Mouse (Mus musculus) CH12.LX (cell line): ENCODE results near the gene Ptpn14. TPM values are rescaled to one million over a fixed set of nuclear protein-coding genes. Genes with fewer than 3 reads are reported as not detected.

Source experiments
- DNase-seq: peaks from one replicate; pipeline ENCODE4 v3.0.0-alpha.2; 2013; ENCODE audit errors: extremely low read depth
- H3K27ac ChIP-seq: 2 replicates; pipeline ENCODE4 v1.5.1; 2012; ENCODE audit warnings: low read depth, mild to moderate bottlenecking, control low read depth, moderate library complexity; ENCODE audit not compliant: insufficient read depth
- H3K27me3 ChIP-seq: replicated peaks from 2 replicates; pipeline ENCODE3; 2012; ENCODE audit warnings: inconsistent platforms
- H3K36me3 ChIP-seq, 2 experiments: replicated peaks in 1 of 2; 2 replicates each; pipeline versions ENCODE3 to v1.6.1; 2012; ENCODE audit warnings: inconsistent platforms in 1 of 2, low read length in 1 of 2, mild to moderate bottlenecking in 1 of 2, mixed read lengths in 1 of 2, moderate library complexity in 1 of 2; ENCODE audit not compliant: control insufficient read depth in 1 of 2, insufficient read depth in 1 of 2
- H3K4me1 ChIP-seq, 2 experiments: 2 replicates each; pipeline ENCODE4 v1.6.1; 2012; ENCODE audit warnings: inconsistent platforms in 1 of 2, moderate library complexity in 1 of 2; ENCODE audit not compliant: insufficient read depth in 2 of 2, control insufficient read depth in 1 of 2
- H3K4me2 ChIP-seq: 2 replicates; pipeline ENCODE4 v1.6.1; 2012; ENCODE audit warnings: low read depth, mild to moderate bottlenecking, control low read depth; ENCODE audit not compliant: poor library complexity, insufficient read depth, severe bottlenecking
- H3K4me3 ChIP-seq, 3 experiments: fragments of 150-350 bp in 1 of 3; sonication (generic) in 1 of 3; replicated peaks in 1 of 3; 2 replicates each; pipeline versions ENCODE3 to v1.5.1; 2011 to 2012; ENCODE audit warnings: low read depth in 2 of 3, low read length in 2 of 3, mild to moderate bottlenecking in 2 of 3, moderate library complexity in 2 of 3, control low read depth in 1 of 3, improper control_type of control experiment in 1 of 3, inconsistent platforms in 1 of 3, mixed read lengths in 1 of 3; ENCODE audit not compliant: poor library complexity in 1 of 3
- H3K79me2 ChIP-seq: replicated peaks from 2 replicates; pipeline ENCODE4 v1.6.1; 2012; ENCODE audit warnings: mild to moderate bottlenecking, moderate library complexity; ENCODE audit not compliant: control insufficient read depth, poor library complexity, insufficient read depth, severe bottlenecking; ENCODE audit errors: extremely low read depth
- H3K9ac ChIP-seq: 2 replicates; pipeline ENCODE4 v1.6.1; 2012; ENCODE audit warnings: low read depth, mild to moderate bottlenecking, control low read depth, moderate library complexity; ENCODE audit not compliant: insufficient read depth
- H3K9me3 ChIP-seq: replicated peaks from 2 replicates; pipeline ENCODE3; 2012; ENCODE audit warnings: low read length, inconsistent platforms, mixed read lengths
- BHLHE40 ChIP-seq: IDR thresholded peaks from 2 replicates; pipeline ENCODE4 v1.6.1; 2011; ENCODE audit warnings: mild to moderate bottlenecking, low read depth, low read length, improper control_type of control experiment
- CHD1 ChIP-seq: IDR thresholded peaks from 2 replicates; pipeline ENCODE4 v1.6.1; 2012; ENCODE audit warnings: low read depth, low read length, improper control_type of control experiment, inconsistent platforms
- CHD2 ChIP-seq: IDR thresholded peaks from 2 replicates; pipeline ENCODE4 v1.6.1; 2011; ENCODE audit warnings: low read length, improper control_type of control experiment
- GABPA ChIP-seq: IDR thresholded peaks from 2 replicates; pipeline ENCODE4 v1.6.1; 2012; ENCODE audit warnings: low read depth, low read length, improper control_type of control experiment, inconsistent platforms; ENCODE audit not compliant: insufficient replicate concordance
- HCFC1 ChIP-seq: IDR thresholded peaks from 2 replicates; pipeline ENCODE4 v1.6.1; 2012; ENCODE audit warnings: low read depth, mild to moderate bottlenecking, inconsistent platforms, low read length, improper control_type of control experiment
- MAFK ChIP-seq: IDR thresholded peaks from 2 replicates; pipeline ENCODE4 v1.6.1; 2011; ENCODE audit warnings: low read length, improper control_type of control experiment; ENCODE audit not compliant: insufficient replicate concordance
- MXI1 ChIP-seq: IDR thresholded peaks from 2 replicates; pipeline ENCODE4 v1.6.1; 2011; ENCODE audit warnings: mild to moderate bottlenecking, low read depth, low read length, improper control_type of control experiment
- MYC ChIP-seq: IDR thresholded peaks from 2 replicates; pipeline ENCODE4 v1.6.1; 2011; ENCODE audit warnings: low read depth, mild to moderate bottlenecking, improper control_type of control experiment, low read length
- NELFE ChIP-seq: IDR thresholded peaks from 2 replicates; pipeline ENCODE4 v1.6.1; 2011; ENCODE audit warnings: low read depth, low read length, improper control_type of control experiment
- PAX5 ChIP-seq: IDR thresholded peaks from 2 replicates; pipeline ENCODE4 v1.6.1; 2012; ENCODE audit warnings: low read length, inconsistent platforms, mixed read lengths
- POLR2A ChIP-seq: IDR thresholded peaks from 2 replicates; pipeline ENCODE4 v1.6.1; 2011; ENCODE audit warnings: low read depth, mild to moderate bottlenecking, improper control_type of control experiment, low read length
- RAD21 ChIP-seq: IDR thresholded peaks from 2 replicates; pipeline ENCODE4 v1.6.1; 2011; ENCODE audit warnings: low read depth, mild to moderate bottlenecking, low read length, improper control_type of control experiment, moderate library complexity
- RCOR1 ChIP-seq: conservative IDR thresholded peaks from 2 replicates; pipeline ENCODE4 v1.6.1; 2012; ENCODE audit warnings: low read depth, mild to moderate bottlenecking, inconsistent platforms, low read length, improper control_type of control experiment
- SIN3A ChIP-seq: IDR thresholded peaks from 2 replicates; pipeline ENCODE4 v1.6.1; 2012; ENCODE audit warnings: low read length, improper control_type of control experiment, inconsistent platforms
- SMC3 ChIP-seq: IDR thresholded peaks from 2 replicates; pipeline ENCODE4 v1.6.1; 2011; ENCODE audit warnings: low read depth, low read length, improper control_type of control experiment
- UBTF ChIP-seq: IDR thresholded peaks from 2 replicates; pipeline ENCODE4 v1.6.1; 2012; ENCODE audit warnings: low read depth, mild to moderate bottlenecking, inconsistent platforms, low read length, improper control_type of control experiment, moderate library complexity
- USF1 ChIP-seq: IDR thresholded peaks from 2 replicates; pipeline ENCODE4 v1.6.1; 2014; ENCODE audit warnings: low read depth, mild to moderate bottlenecking, inconsistent platforms, low read length, improper control_type of control experiment
- ZC3H11A ChIP-seq: IDR thresholded peaks from 2 replicates; pipeline ENCODE4 v1.6.1; 2012; ENCODE audit warnings: low read depth, mild to moderate bottlenecking, inconsistent platforms, low read length, improper control_type of control experiment
- ZKSCAN1 ChIP-seq: IDR thresholded peaks from 2 replicates; pipeline ENCODE4 v1.6.1; 2012; ENCODE audit warnings: low read depth, inconsistent platforms, low read length, improper control_type of control experiment, borderline replicate concordance
- dilution Hi-C: fragments of 300-500 bp; cut with MboI; formaldehyde crosslinking; loops from 2 replicates; pipeline ENCODE4 v1.14.3; 2020; ENCODE audit warnings: low sequenced_read_pairs; ENCODE audit not compliant: extremely low pct_unique_long_range_greater_than_20kb, extremely low pct_ligation_motif_present
- in situ Hi-C: fragments of 300-500 bp; cut with MboI; formaldehyde crosslinking; loops from 3 replicates; pipeline ENCODE4 v1.14.3; 2019; ENCODE audit warnings: low sequenced_read_pairs, low pct_ligation_motif_present, low pct_unique_long_range_greater_than_20kb, mixed read lengths
- polyA plus RNA-seq: library from polyadenylated mRNA; unstranded; fragments of >175 nt; gene quantifications from 2 replicates; pipeline ENCODE4 v1.2.1, GENCODE M21; 2012; ENCODE audit warnings: low read depth; ENCODE audit not compliant: insufficient read length
- total RNA-seq, 2 experiments: library from RNA; depleted of rRNA; stranded (reverse); fragments of 300-350 nt in 1 of 2; fragments of >200 nt in 1 of 2; gene quantifications; 2 replicates each; pipeline ENCODE4 v1.2.3; 2012 to 2014

Ptpn14 gene
- total and polyA plus RNA-seq, 3 experiments: under 0.01 to 0.10 TPM; not detected in 1

DNA sequence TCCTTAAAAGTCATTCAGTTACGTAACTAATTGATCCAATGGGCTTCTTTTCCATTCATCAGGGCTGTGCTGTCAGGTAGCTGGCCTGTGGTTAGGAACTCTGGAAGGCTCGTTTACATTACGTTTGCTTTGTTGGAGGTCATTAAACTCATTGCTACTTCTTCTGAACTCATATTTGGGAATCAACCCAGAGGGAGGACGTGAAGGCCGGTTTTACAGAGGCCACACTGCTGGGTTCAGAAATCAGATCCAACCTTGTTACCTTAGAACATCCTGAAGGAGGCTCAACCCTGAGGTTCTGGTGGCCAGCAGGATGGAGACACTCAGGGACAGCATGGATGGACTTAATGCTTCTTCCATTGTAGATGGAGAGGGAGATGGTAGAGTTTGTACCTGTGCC is 124.0 kb downstream of the Ptpn14 start (continued):
- TF ChIP-seq ZC3H11A: no peak

DNA sequence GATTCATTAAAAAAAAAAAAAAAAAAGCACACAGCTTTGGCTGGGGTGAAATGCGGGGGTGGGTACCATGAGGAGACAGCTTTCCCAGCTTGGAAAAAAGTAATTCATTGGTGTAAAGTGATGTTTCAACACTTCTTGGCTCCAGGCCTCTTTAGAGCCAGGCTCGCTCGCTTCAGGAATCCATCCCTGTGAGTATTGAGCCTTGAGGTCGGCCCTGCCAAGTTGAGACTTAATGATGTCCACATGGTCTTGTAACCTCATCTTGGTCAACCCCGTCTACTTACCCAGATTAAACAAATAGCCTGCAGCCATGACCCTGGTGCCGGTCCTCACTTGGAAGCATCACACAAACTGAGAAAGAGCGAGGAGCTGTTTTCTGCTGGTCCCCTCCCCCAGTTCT is 124.4 kb downstream of the Ptpn14 start:
- H3K79me2 ChIP-seq: no peaks in the 10 kb centered on the region
- no peak overlapping the region for H3K27ac ChIP-seq
- TF ChIP-seq NELFE (no peak), USF1 (no peak), MAFK (no peak), POLR2A (no peak), RCOR1 (no peak), RAD21 (no peak), GABPA (no peak), HCFC1 (no peak), MXI1 (no peak), CHD2 (no peak), CHD1 (no peak), MYC (no peak), PAX5 (no peak)
- in situ Hi-C loops: no loop called here
- no peaks in the 10 kb centered on the region for H3K27me3 ChIP-seq
- peaks cover 2 to 7% of the 10 kb centered on the region in 2 experiments; a peak in 1 of 4 replicates for H3K4me1 ChIP-seq
- no peak overlapping the region for H3K4me2 ChIP-seq
- H3K9ac ChIP-seq: no peak overlapping the region
- no peaks in the 10 kb centered on the region for H3K36me3 ChIP-seq
- no peak for DNase-seq
- H3K4me3 ChIP-seq: no peak overlapping the region
- dilution Hi-C loops: no loop called here
- no peaks in the 10 kb centered on the region for H3K9me3 ChIP-seq

DNA sequence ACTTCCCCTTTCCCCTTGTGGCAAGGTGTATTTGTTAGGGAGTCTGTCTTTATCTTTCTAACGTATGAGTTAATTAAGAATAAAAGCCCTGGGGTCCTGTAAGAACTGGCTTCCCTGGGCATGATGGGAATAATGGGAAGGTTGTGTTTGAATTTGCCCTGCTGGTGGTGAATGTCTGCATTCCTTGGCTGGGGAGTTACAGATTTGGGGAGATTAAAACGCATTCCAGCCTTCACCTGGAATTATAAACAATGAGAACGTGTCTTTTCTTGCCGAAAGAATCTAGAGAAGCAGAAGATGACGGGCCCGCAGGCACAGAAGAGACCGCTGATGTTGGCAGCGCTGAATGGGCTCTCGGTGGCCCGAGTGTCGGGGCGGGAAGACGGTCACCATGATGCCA is 126.6 kb downstream of the Ptpn14 start:
- Histone ChIP-seq H3K36me3 (no peaks in the 10 kb centered on the region), H3K27me3 (no peaks in the 10 kb centered on the region), H3K4me1 (0 out of 4 replicates have a peak, but pooled peaks cover under 1 to 4% of the 10 kb centered on the region in 2 experiments), H3K4me2 (no peak overlapping the region), H3K9me3 (no peaks in the 10 kb centered on the region), H3K9ac (no peak overlapping the region), H3K79me2 (no peaks in the 10 kb centered on the region), H3K4me3 (no peak overlapping the region), H3K27ac (no peak overlapping the region)
- dilution Hi-C loops: no loop called here
- in situ Hi-C loops: no loop called here
- TF ChIP-seq SIN3A: no peak
- TF ChIP-seq ZKSCAN1: no peak
- TF ChIP-seq BHLHE40: no peak
- TF ChIP-seq UBTF: no peak
- no peak for TF ChIP-seq ZC3H11A
- TF ChIP-seq SMC3: no peak
- DNase-seq: no peak
